Mouse (Mus musculus) embryonic facial prominence, embryonic 12.5 days (tissue): ENCODE data around the gene Trim67. TPM values are rescaled to one million over a fixed set of nuclear protein-coding genes. Genes with fewer than 3 reads are reported as not detected.

Experiments
- ATAC-seq: fragments of 200-750 bp; cut with Nextera tagmentation; 2 replicates; pipeline ENCODE4 v1.8.0; 2017; ENCODE audit not compliant: insufficient number of reproducible peaks, insufficient read depth, low FRiP score, low TSS enrichment
- H3K27ac ChIP-seq: fragments of 300-500 bp; sonication (generic); 2 replicates; pipeline ENCODE4 v1.5.1; 2016; ENCODE audit warnings: mild to moderate bottlenecking
- H3K27me3 ChIP-seq: fragments of 300-500 bp; sonication (generic); 2 replicates; pipeline ENCODE4 v1.6.1; 2016; ENCODE audit warnings: mild to moderate bottlenecking, moderate library complexity
- H3K36me3 ChIP-seq: fragments of 300-500 bp; sonication (generic); 2 replicates; pipeline ENCODE4 v1.6.1; 2016; ENCODE audit warnings: mild to moderate bottlenecking
- H3K4me1 ChIP-seq: fragments of 300-500 bp; sonication (generic); 2 replicates; pipeline ENCODE4 v1.6.1; 2016
- H3K4me2 ChIP-seq: fragments of 300-500 bp; sonication (generic); replicated peaks from 2 replicates; pipeline ENCODE4 v1.6.1; 2016; ENCODE audit warnings: mild to moderate bottlenecking, moderate library complexity
- H3K4me3 ChIP-seq: fragments of 300-500 bp; sonication (generic); 2 replicates; pipeline ENCODE4 v1.5.1; 2016; ENCODE audit warnings: mild to moderate bottlenecking
- H3K9ac ChIP-seq: fragments of 300-500 bp; sonication (generic); 2 replicates; pipeline ENCODE4 v1.6.1; 2016; ENCODE audit warnings: mild to moderate bottlenecking, moderate library complexity
- H3K9me3 ChIP-seq: fragments of 300-500 bp; sonication (generic); 2 replicates; pipeline ENCODE4 v1.6.1; 2016; ENCODE audit warnings: mild to moderate bottlenecking, moderate library complexity
- WGBS: fragments of 180-500 bp; shearing (Covaris S2); methylation state at CpG from one replicate; pipeline ENCODE4 v1.1.7; 2016; 5-methylcytosine and 5-hydroxymethylcytosine counted together
- polyA plus RNA-seq: library from polyadenylated mRNA; unstranded; fragments of >200 nt; fragmentation: Nextera tagmentation; extraction: Ambion mirVana; gene quantifications from 2 replicates; pipeline ENCODE4 v1.2.1, GENCODE M21; 2016

Gene Trim67
- polyA plus RNA-seq, 1 experiment from 2014 or later, result 1.00 TPM

DNA sequence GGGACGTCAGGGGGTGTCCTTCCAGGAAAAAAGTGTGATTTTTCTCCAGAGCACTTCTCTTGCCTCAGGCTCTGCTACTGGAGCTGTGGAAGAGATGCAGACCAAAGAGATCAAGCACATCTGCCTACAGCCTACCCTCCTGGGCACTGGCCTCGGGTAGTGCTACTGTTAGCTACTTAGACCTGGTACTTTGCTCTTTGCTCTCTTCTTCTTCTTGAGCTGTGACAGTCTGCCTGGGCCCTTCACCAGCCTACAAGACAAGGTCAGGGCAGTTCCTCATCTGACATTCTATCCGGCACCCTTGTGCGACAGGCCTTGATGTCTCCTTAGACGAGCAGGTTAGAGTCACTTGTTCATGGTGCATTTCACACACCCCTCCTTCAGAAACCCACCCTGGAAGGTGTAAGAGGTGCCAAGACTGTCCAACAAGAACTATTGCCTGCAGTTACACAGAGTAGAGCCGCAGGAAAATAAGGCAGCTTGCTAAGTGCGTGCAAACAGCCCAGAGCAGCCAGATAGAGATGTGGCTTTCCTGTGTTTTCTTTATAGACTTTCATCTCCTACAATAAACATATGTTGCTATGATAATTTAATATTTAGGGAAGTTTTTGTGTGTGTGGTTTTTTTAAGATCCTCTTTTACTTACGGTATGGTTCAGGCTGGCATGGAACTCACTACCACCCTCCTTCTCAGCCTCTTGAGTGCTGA is 3.0 kb downstream of the Trim67 start:
- H3K9me3 ChIP-seq, result no peaks in the 10 kb centered on the region
- H3K4me1 ChIP-seq, result peaks cover 18% of the 10 kb centered on the region
- H3K36me3 ChIP-seq, result no peaks in the 10 kb centered on the region
- H3K4me3 ChIP-seq, result no peak overlapping the region
- H3K4me2 ChIP-seq, result no peak overlapping the region
- ATAC-seq, result no peak
- H3K9ac ChIP-seq, result no peak overlapping the region
- peaks cover 68% of the 10 kb centered on the region for H3K27me3 ChIP-seq
- 68% methylated on average over 8 of the region's 8 CpGs for WGBS
- no peak overlapping the region for H3K27ac ChIP-seq

DNA sequence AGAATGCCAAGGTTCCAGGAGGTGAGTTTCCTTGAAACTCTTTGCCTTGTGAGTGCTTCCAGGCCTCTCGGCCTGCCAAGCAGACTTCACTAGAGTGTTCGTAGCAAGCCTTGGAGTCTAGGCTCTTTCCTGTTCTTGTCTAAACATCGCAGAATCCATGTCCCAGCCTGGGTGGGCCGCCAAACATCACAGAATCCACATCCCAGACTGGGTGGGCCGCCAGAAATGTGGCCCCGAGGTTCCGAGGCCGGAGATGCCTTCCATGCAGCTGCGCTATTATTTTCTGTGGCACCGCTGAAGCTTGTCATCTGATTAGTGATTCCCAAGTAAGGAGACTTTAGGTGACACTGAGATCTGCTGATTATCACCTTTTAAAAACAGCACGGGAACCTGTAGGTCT is 7.7 kb downstream of the Trim67 start:
- ATAC-seq, result no peak
- no peak overlapping the region for H3K27ac ChIP-seq
- H3K27me3 ChIP-seq, result peaks cover 24% of the 10 kb centered on the region
- H3K36me3 ChIP-seq, result no peaks in the 10 kb centered on the region
- H3K9ac ChIP-seq, result no peak overlapping the region
- 38% methylated on average over 11 of the region's 11 CpGs for WGBS
- H3K4me2 ChIP-seq, result no peak overlapping the region
- H3K4me3 ChIP-seq, result no peak overlapping the region
- H3K9me3 ChIP-seq, result no peaks in the 10 kb centered on the region
- no peaks in the 10 kb centered on the region for H3K4me1 ChIP-seq

- Histone ChIP-seq H3K9ac (no peak overlapping the region), H3K9me3 (no peaks in the 10 kb centered on the region), H3K4me1 (no peaks in the 10 kb centered on the region), H3K4me3 (no peak overlapping the region), H3K36me3 (no peaks in the 10 kb centered on the region), H3K27me3 (no peaks in the 10 kb centered on the region), H3K4me2 (no peak overlapping the region), H3K27ac (no peak overlapping the region)
- WGBS, result 66% methylated on average over 12 of the region's 12 CpGs
- ATAC-seq, result no peak
Observed at GRCm38 (mm10) chr8:124803824-124804702, 11.2 kb downstream of the Trim67 start.

- Histone ChIP-seq H3K4me3 (no peak overlapping the region), H3K27me3 (no peaks in the 10 kb centered on the region), H3K27ac (no peak overlapping the region), H3K36me3 (no peaks in the 10 kb centered on the region), H3K4me1 (no peaks in the 10 kb centered on the region), H3K9me3 (no peaks in the 10 kb centered on the region), H3K4me2 (no peak overlapping the region), H3K9ac (no peak overlapping the region)
- 81% methylated on average over 4 of the region's 4 CpGs for WGBS
- no peak for ATAC-seq
Observed at GRCm38 (mm10) chr8:124805990-124806389, 13.1 kb downstream of the Trim67 start.

- Histone ChIP-seq H3K4me3 (no peak overlapping the region), H3K36me3 (no peaks in the 10 kb centered on the region), H3K4me1 (no peaks in the 10 kb centered on the region), H3K27me3 (no peaks in the 10 kb centered on the region), H3K4me2 (no peak overlapping the region), H3K9ac (no peak overlapping the region), H3K9me3 (no peaks in the 10 kb centered on the region), H3K27ac (no peak overlapping the region)
- 45% methylated on average over 2 of the region's 2 CpGs for WGBS
- no peak for ATAC-seq
Observed at GRCm38 (mm10) chr8:124809419-124809818, 16.5 kb downstream of the Trim67 start.

DNA sequence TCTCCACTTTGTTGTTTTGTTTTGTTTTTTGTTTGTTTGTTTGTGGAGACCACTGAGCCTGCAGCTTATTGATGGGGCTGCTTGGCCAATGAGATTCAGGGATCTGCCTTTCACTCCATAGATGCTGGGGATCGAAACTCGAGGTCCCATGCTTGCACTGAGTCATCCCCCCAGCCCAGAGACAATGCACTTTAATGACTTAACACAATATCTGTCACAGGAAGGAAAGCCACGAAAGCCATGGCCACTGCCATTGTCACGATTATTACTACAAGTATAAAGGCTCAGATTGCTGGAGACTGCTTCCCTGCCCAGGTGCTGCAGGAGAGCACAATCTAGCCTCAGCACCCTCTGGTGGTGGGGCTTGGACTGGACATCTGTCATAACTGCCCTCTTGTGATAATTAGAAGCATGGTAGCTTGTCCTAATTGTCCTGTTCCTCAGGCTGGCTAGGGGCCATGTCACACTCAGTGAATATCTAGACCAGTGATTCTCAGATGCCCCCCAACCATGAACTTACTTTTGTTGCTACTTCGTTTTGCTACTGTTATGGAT is 17.2 kb downstream of the Trim67 start:
- WGBS, result 64% methylated on average over 5 of the region's 5 CpGs
- Histone ChIP-seq H3K9ac (no peak overlapping the region), H3K36me3 (no peaks in the 10 kb centered on the region), H3K27me3 (no peaks in the 10 kb centered on the region), H3K9me3 (no peaks in the 10 kb centered on the region), H3K27ac (no peak overlapping the region), H3K4me2 (no peak overlapping the region), H3K4me3 (no peak overlapping the region), H3K4me1 (no peaks in the 10 kb centered on the region)
- no peak for ATAC-seq

DNA sequence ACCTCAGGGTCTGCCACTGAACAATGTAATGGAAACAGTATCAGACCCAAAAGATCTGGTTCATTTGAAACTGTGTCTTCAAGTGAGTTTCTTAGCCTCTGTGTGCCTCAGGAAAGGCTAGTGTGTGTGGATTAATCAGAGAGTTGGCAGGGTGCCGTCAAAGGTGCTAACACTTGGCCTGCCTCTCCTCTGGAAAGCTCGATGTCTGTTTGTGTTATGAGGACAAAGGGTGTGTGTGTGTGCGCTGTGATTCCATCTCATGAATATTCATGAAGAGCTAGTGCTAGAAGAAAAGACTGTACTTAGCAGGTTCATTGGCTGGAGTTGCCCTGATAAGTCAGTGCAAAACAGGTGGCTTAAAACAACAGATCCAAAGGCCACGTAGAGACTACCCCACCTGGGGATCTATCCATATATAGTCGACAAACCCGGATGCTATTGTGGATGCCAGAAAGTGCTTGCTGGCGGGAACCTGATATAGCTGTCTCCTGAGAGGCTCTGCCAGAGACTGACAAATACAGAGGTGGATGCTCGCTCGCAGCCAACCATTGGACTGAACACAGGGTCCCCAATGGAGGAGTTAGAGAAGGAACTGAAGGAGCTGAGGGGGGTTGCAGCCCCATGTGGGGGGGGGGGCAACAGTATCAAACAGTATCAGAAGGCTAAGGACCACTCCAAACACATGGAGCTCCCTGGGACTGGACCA is 17.9 kb downstream of the Trim67 start:
- Histone ChIP-seq H3K27ac (no peak overlapping the region), H3K4me3 (no peak overlapping the region), H3K9me3 (no peaks in the 10 kb centered on the region), H3K4me2 (no peak overlapping the region), H3K9ac (no peak overlapping the region), H3K36me3 (no peaks in the 10 kb centered on the region), H3K27me3 (no peaks in the 10 kb centered on the region), H3K4me1 (no peaks in the 10 kb centered on the region)
- 52% methylated on average over 9 of the region's 9 CpGs for WGBS
- no peak for ATAC-seq

GRCm38 (mm10) chr8:124813326-124813725 is 20.4 kb downstream of the Trim67 start:
- H3K36me3 ChIP-seq, result no peaks in the 10 kb centered on the region
- H3K27ac ChIP-seq, result no peak overlapping the region
- 92% methylated on average over 4 of the region's 4 CpGs for WGBS
- ATAC-seq, result no peak
- H3K4me3 ChIP-seq, result no peak overlapping the region
- no peak overlapping the region for H3K4me2 ChIP-seq
- no peaks in the 10 kb centered on the region for H3K9me3 ChIP-seq
- H3K9ac ChIP-seq, result no peak overlapping the region
- no peaks in the 10 kb centered on the region for H3K27me3 ChIP-seq
- H3K4me1 ChIP-seq, result no peaks in the 10 kb centered on the region

- Histone ChIP-seq H3K9ac (no peak overlapping the region), H3K4me1 (no peaks in the 10 kb centered on the region), H3K9me3 (no peaks in the 10 kb centered on the region), H3K4me3 (no peak overlapping the region), H3K27me3 (0 out of 2 replicates have a peak, but pooled peaks cover 1% of the 10 kb centered on the region), H3K27ac (no peak overlapping the region), H3K36me3 (no peaks in the 10 kb centered on the region), H3K4me2 (no peak overlapping the region)
- 83% methylated on average over 12 of the region's 12 CpGs for whole genome bisulfite sequencing
- ATAC-seq, result no peak
Observed at GRCm38 (mm10) chr8:124815870-124816269, 23.0 kb downstream of the Trim67 start.

GRCm38 (mm10) chr8:124816866-124817265 is 24.0 kb downstream of the Trim67 start:
- ATAC-seq, result no peak
- no peaks in the 10 kb centered on the region for H3K36me3 ChIP-seq
- H3K27ac ChIP-seq, result no peak overlapping the region
- WGBS, result 91% methylated on average over 11 of the region's 11 CpGs
- 0 out of 2 replicates have a peak, but pooled peaks cover 2% of the 10 kb centered on the region for H3K27me3 ChIP-seq
- H3K9me3 ChIP-seq, result no peaks in the 10 kb centered on the region
- no peak overlapping the region for H3K9ac ChIP-seq
- H3K4me2 ChIP-seq, result no peak overlapping the region
- H3K4me3 ChIP-seq, result no peak overlapping the region
- no peaks in the 10 kb centered on the region for H3K4me1 ChIP-seq

DNA sequence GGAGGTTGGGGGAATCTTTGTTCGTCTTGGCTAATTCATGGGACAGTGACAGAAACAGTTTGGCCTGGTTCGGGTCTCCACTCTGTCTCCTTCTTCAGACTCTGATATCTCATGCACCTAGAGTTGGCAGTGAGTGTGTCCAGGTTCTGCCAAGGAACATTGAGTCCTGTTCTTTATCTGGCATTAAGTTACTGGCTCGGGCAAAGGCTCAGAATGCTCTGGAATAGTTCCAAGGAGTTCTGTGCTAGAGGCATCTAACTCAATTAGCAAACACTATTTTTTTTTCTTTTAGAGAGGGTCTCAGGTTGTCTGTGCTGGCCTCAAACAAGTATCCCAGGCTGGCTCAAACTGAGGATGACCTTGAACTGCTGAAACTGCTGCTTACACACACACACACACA is 24.5 kb downstream of the Trim67 start:
- Histone ChIP-seq H3K27ac (no peak overlapping the region), H3K4me1 (no peaks in the 10 kb centered on the region), H3K4me2 (no peak overlapping the region), H3K27me3 (0 out of 2 replicates have a peak, but pooled peaks cover 2% of the 10 kb centered on the region), H3K36me3 (no peaks in the 10 kb centered on the region), H3K9me3 (no peaks in the 10 kb centered on the region), H3K9ac (no peak overlapping the region), H3K4me3 (no peak overlapping the region)
- no peak for ATAC-seq
- WGBS, result 91% methylated on average over 3 of the region's 3 CpGs
